Mouse (Mus musculus) lung, postnatal 14 days (tissue): ENCODE results near the gene Psmd2.

Source experiments
- DNase-seq: peaks from one replicate; pipeline ENCODE4 v3.0.0; 2021

Psmd2 gene

DNA sequence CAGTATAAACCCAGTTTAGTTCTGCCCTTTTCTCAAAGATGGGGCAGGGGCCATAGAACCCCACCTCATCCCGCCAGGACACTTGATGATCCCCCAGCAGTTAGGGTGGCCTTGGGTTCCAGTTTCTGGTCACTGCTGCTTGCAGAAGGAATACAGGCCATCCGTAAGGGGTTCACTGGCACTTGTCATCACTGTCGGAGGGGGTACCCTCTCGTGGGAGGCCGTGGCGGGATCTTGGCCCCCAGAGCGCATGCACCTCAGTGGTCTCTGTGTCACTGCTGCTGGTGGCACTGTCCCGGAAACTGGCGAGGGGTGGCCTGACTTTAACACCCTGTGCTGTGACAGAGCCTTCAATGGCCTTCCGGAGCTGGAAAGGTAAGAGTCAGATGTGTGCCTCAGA, 51.6 kb downstream of the Psmd2 start:
- no peak for DNase-seq

DNA sequence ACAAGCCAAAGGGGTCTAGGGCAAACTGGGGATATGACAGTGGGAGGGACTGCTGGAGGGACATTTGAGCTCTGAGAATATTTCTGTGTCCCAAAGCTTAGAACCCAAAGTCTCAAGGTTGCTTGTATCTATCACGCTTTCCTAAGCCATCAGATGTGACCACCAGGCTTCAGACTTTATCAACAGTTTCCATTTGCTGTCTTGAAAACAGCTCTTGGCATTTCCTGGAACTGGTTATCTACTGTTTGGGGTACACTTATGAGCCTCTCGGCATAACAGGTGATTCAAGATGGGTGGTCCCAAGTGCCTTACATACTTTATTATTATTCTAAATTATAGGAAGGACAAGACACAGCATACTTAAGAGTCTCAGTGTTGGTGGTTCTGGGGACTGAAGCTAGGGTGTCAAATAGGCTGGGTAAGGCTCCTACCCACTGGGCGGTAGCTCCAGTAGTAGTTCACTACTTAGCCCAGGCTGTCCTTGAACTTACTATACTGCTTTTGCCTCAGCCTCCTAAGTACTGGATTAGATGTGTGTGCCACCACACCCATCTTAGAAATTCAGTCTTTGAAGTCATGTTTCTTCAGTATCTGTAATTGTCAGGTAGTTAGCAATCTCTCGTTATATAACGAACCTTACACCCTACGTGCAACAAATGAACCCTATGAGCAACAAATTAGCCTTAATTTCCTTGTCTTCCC, 52.4 kb downstream of the Psmd2 start:
- DNase-seq: no peak

DNA sequence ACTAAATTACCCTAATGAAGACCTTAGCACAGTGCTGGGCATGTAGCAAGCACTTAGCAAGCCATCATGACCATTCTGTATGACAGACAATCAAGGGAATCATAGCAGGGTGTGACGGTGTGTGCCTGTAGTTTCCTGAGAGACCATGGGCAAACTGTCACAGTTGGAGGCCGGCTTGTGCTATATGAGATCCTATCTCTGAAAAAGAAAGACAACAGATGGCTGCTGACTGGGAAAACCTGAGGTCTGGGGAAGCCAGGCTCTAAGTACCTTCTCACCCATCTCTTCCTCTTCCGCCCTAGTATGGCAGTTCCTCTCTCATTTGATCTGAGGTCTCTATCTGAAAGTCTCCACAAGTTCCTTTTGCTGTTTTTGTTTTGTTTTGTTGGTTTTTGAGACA, 54.3 kb downstream of the Psmd2 start:
- DNase-seq: no peak

DNA sequence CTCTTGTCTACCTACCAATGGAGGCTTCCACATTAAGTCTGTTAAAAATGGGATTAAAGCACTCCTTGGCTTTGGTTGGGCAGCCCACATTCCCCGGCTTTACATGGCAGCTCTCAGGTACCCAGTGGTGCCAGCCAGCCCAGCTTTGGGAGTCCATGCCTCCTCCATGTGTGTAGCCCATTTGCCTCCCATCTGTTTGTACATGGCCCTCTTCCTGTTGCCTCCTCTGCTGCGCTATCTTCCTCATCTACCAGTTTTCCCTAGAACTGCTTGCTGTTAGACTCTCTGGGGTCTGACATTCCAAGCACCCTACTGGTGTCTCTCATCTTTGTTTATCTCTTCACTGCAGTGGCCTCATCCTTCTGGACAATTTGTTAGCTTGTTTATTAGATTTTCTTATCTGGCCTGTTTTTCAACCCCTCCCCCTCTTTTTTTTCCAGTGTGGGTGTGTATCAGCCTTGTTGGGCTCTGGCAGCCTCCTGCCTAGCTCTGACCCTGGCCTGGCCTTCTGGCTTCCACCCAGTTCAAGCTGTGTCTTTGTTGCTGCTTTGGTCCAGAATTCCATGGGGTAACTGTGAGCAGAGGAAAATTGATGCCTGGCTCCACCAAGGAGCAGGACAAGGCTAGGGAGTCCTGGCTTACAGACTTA, 55.1 kb downstream of the Psmd2 start:
- DNase-seq: no peak

DNA sequence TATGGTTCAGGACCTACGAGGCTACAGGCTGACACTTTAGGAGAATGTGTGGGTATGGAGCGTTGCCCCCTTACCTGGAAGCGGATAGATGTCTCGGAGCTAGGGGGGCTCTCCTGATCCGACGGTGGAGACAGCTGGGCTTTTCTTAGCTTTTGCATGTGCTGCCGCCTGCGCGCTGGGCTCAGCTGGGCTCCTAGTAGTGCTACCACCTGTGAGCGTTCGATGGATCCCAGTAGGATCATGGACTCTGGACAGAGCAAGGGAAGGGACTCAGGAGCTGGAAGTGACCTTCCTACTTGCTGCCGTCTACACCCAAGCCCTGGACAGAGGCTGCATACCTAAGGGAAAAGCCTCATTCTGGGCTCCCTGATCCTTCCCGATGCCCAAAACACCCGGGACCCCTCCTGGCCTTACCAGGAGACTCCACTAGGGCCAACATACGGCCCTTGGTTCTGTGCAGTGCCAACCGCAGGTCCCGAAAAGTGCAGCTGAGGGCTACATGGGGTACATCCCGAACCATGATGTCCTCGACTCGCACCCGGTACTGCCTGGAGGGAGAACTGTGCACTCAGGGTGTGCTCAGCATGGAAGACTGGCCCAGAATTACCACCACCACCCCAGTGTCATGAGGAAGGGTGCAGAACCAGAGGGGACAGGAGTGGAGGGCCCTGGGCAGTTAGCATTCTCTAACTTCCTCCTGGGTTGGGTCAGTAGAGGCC, 56.9 kb downstream of the Psmd2 start:
- DNase-seq: no peak

DNA sequence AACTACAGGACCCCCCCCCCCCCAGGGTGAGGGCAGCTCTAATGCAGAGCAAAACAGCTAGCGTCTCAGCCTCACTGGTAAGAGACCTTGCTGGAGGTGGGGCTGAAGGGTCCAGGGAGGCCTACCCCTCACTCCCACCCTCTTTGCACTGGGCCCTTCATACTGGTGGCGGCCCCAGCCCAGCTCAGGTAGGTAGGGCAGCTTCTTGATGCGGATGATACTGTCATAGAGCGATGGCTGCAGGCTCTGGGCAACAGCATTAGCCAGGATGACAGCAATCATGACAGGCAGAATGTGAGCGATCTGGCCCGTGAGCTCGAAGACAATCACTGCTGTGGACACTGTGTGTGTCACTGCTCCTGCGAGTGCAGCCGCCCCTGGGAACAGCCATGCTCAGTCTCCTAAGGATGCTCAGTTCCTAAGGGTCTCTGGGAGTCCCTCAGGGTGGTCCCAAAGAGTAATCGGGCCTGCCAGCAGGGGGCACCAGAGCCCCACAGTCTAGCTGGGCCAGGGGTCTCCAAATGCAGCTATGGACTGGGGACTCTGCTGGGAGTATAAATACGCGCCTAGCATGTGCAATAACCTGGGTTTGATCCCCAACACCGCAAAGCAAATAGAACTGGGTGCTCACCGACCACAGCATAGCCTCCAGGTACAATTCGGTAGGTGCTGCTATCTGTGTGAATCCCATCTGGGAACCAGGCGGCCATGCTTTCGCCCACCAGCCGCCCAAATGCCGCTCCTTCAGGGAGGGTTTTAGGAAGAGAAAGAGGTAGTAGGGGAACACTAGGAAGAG, 57.7 kb downstream of the Psmd2 start:
- peak; percentile 46 for DNase-seq

DNA sequence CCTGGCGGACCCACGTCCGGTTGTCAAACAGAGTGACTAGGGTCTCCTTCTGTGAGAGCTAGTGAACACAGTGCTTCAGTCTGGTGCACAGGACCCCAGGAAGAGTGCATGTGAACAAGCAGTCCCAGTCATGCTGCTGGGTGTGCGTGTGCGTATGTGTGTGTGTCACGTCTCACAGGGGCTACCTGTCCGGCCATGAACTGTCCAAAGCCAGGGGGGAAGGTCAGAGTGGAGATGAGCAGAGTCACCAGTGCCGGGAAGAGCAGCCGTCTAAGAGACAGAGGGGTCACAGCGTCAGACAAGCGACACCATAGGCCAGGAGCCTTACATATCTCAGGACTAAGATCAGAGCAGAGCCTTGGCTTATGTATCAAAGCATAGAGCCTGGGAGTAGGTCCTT, 58.9 kb downstream of the Psmd2 start:
- no peak for DNase-seq

DNA sequence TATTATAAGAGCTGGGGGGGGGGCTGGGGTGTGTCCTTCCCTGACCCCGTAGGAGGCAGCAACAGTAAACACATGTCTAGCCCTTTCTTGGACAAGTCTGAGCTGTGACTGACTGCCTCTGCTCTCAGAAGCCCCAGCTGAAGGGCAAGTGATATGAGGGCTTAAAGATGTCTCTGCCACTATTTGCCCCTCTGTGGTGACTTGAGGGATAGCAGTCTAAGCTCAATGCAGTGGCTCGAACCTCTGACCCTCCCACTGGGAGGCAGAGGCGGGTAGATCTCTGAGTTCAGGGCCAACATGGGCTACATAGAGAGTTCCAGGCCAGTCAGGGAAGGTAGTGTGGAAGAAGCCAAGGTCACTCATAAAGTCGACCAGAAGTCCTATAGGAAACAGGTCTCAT, 59.4 kb downstream of the Psmd2 start:
- DNase-seq: no peak

DNA sequence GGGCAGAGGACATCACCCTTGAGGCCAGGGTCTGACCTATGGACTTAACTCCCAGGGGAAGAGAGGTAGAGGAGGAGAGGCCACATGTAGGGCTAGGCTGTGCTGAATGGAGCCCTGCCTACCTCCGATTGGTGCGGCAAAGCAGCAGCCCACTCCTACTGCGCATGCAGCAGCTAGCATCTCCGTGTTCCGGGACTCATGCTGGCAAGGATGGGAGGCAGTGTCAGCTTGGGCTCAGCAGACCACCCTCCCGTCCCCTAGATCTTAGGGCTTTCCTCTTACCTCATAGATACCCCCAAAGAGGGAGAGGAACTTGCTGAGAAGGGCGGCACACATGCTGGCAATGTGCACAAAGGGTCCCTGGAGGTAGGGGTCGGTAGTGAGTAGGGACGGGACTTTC, 60.7 kb downstream of the Psmd2 start:
- no peak for DNase-seq

DNA sequence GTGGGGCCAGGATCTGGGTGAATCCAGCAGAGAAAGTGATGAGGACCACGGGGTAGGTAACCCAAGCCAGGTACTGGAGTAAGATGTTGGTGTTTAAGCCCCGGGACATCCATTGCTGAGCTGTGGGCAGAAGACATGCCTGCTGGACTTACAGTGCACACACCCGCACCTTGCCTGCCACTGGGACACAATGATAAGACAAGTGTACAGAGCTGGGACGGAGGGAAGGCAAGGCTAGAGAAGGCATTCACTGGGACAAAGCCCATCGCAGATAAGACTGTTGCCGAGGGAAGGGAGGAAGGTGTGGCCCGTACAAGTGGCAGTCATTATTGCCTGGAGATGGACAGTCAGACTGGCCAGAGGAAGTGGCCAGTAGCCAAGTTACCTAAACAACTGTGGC, 61.4 kb downstream of the Psmd2 start:
- DNase-seq: no peak
